Mouse (Mus musculus) testis, adult 2 months (tissue): Measurements from ENCODE around the gene Apol7a.

ENCODE experiments used
- CTCF ChIP-seq: fragments of 200-500 bp; IDR thresholded peaks from 2 replicates; pipeline ENCODE4 v1.5.1; 2012; ENCODE audit warnings: low read depth, mild to moderate bottlenecking, inconsistent platforms, low read length, moderate library complexity; ENCODE audit not compliant: control insufficient read depth, insufficient read depth, insufficient replicate concordance
- POLR2A ChIP-seq: fragments of 200-500 bp; IDR thresholded peaks from 2 replicates; pipeline ENCODE4 v1.6.1; 2012; ENCODE audit warnings: low read depth, mild to moderate bottlenecking, inconsistent platforms, low read length, moderate library complexity; ENCODE audit not compliant: control insufficient read depth

GRCm38 (mm10) chr15:77379921-77380320 is 19.0 kb downstream of the Apol7a start:
- TF ChIP-seq POLR2A (no peak), CTCF (no peak)
